Mouse (Mus musculus): ENCODE results near the gene Slc12a3. TPM values are rescaled to one million over a fixed set of nuclear protein-coding genes. Genes with fewer than 3 reads are reported as not detected.
A peak's percentile ranks its signal among the peaks of the same experiment; 100 is the strongest.
"Not testable (repeated sequence)": the region's sequence is repeated elsewhere in the genome, so short reads cannot be mapped to it uniquely, and the experiment has no call there.

Gene Slc12a3
- total RNA-seq, 2 experiments from 2014 or later = 0.22 to 0.88 TPM

- no peak for DNase-seq
- intact Hi-C loops (cut with DNase I) = no loop called here
Observed at GRCm38 (mm10) chr8:94395851-94396540, 67.0 kb downstream of the Slc12a3 start.

- peak; percentile 57 to 77 for DNase-seq
Observed at GRCm38 (mm10) chr8:94396964-94397657, 68.1 kb downstream of the Slc12a3 start.

GRCm38 (mm10) chr8:94398587-94398986, 69.6 kb downstream of the Slc12a3 start:
- intact Hi-C loops (cut with DNase I) = no loop called here
- no peak for DNase-seq

More at GRCm38 (mm10) chr8:94396964-94397657, 68.1 kb downstream of the Slc12a3 start:
- intact Hi-C loops (cut with DNase I) = loop anchor here (1.0 kb wide), 1 partner anchor 54 kb away; no protein-coding TSS in a partner anchor

GRCm38 (mm10) chr8:94399361-94399953, 70.5 kb downstream of the Slc12a3 start:
- intact Hi-C loops (cut with DNase I) = no loop called here

GRCm38 (mm10) chr8:94399957-94400356, 71.0 kb downstream of the Slc12a3 start:
- DNase-seq; intact Hi-C loops (cut with DNase I): not testable (repeated sequence)

More at GRCm38 (mm10) chr8:94399361-94399953, 70.5 kb downstream of the Slc12a3 start:
- no peak for DNase-seq

- DNase-seq = no peak
- intact Hi-C loops (cut with DNase I) = no loop called here
Observed at GRCm38 (mm10) chr8:94408443-94409080, 79.6 kb downstream of the Slc12a3 start.

- intact Hi-C loops (cut with DNase I) = no loop called here
- DNase-seq = no peak
Observed at GRCm38 (mm10) chr8:94409523-94409922, 80.5 kb downstream of the Slc12a3 start.

- intact Hi-C loops (cut with DNase I) = no loop called here
- no peak for DNase-seq
Observed at GRCm38 (mm10) chr8:94412518-94412917, 83.5 kb downstream of the Slc12a3 start.

- intact Hi-C loops (cut with DNase I) = no loop called here
- DNase-seq = no peak
Observed at GRCm38 (mm10) chr8:94413509-94413908, 84.5 kb downstream of the Slc12a3 start.

GRCm38 (mm10) chr8:94415218-94415617, 86.2 kb downstream of the Slc12a3 start:
- intact Hi-C loops (cut with DNase I) = no loop called here
- DNase-seq = no peak

Small RNA genes within 50 kb of the gene (microRNA-seq; reads per million reads assigned to microRNA genes)
- 56.2 to 1,881 reads per million in 2 experiments for gene Mir138-2

Other genes starting within 250 kb of the Slc12a3 start
- gene Bbs2, start 230.3 kb upstream of the Slc12a3 start, total RNA-seq (2021) = 1 to 10 TPM; 5.3 to 7.9 TPM
- not detected for gene Mt4, start 192.0 kb upstream of the Slc12a3 start, total RNA-seq (2021)
- gene Mt3, start 176.6 kb upstream of the Slc12a3 start, total RNA-seq (2021) = 1 to 10 TPM; 4.9 to 5.5 TPM
- 10 to 100 TPM; 71.0 to 71.3 TPM for gene Mt2, start 156.5 kb upstream of the Slc12a3 start, total RNA-seq (2021)
- 100 to 1,000 TPM; 388 to 401 TPM for gene Mt1, start 150.1 kb upstream of the Slc12a3 start, total RNA-seq (2021)
- 10 to 100 TPM; 17.3 to 20.2 TPM for gene Nup93, start 114.6 kb upstream of the Slc12a3 start, total RNA-seq (2021)
- gene Herpud1, start 57.2 kb downstream of the Slc12a3 start, total RNA-seq (2021) = 100 to 1,000 TPM; 168 to 178 TPM
- 1 to 10 TPM in 1 of 2 experiments, under 1 TPM in 1; 0.22 to 1.4 TPM for gene Nlrc5, start 105.2 kb downstream of the Slc12a3 start, total RNA-seq (2021)
- gene Cpne2, start 203.8 kb downstream of the Slc12a3 start, total RNA-seq (2021) = 1 to 10 TPM; 5.3 to 5.8 TPM

All from heart, postnatal 14 days (tissue).